Mouse (Mus musculus) neural tube, embryonic 13.5 days (tissue): ENCODE results near the gene Atp6ap1. TPM values are rescaled to one million over a fixed set of nuclear protein-coding genes. Genes with fewer than 3 reads are reported as not detected.

Experiments used
- ATAC-seq: fragments of 200-750 bp; cut with Nextera tagmentation; 2 replicates; pipeline ENCODE4 v1.8.0; 2017; ENCODE audit warnings: low read depth, mild to moderate bottlenecking, moderate TSS enrichment, moderate library complexity
- H3K27ac ChIP-seq: fragments of 300-500 bp; sonication (generic); replicated peaks from 2 replicates; pipeline ENCODE4 v1.5.1; 2015; ENCODE audit warnings: moderate library complexity, mild to moderate bottlenecking, inconsistent platforms
- H3K27me3 ChIP-seq: fragments of 300-500 bp; sonication (generic); 2 replicates; pipeline ENCODE4 v1.6.1; 2015; ENCODE audit warnings: mild to moderate bottlenecking, inconsistent platforms
- H3K36me3 ChIP-seq: fragments of 300-500 bp; sonication (generic); 2 replicates; pipeline ENCODE4 v1.6.1; 2015; ENCODE audit warnings: mild to moderate bottlenecking, inconsistent platforms
- H3K4me1 ChIP-seq: fragments of 300-500 bp; sonication (generic); replicated peaks from 2 replicates; pipeline ENCODE4 v1.6.1; 2015; ENCODE audit warnings: inconsistent platforms
- H3K4me2 ChIP-seq: fragments of 300-500 bp; sonication (generic); 2 replicates; pipeline ENCODE4 v1.6.1; 2015; ENCODE audit warnings: inconsistent platforms, mild to moderate bottlenecking, moderate library complexity
- H3K4me3 ChIP-seq: fragments of 300-500 bp; sonication (generic); 2 replicates; pipeline ENCODE4 v1.5.1; 2015; ENCODE audit warnings: mild to moderate bottlenecking, inconsistent platforms
- H3K9ac ChIP-seq: fragments of 300-500 bp; sonication (generic); 2 replicates; pipeline ENCODE4 v1.6.1; 2015; ENCODE audit warnings: moderate library complexity, mild to moderate bottlenecking, inconsistent platforms
- H3K9me3 ChIP-seq: fragments of 300-500 bp; sonication (generic); 2 replicates; pipeline ENCODE4 v1.6.1; 2016; ENCODE audit warnings: inconsistent platforms
- WGBS: fragments of 180-500 bp; shearing (Covaris S2); methylation state at CpG from one replicate; pipeline ENCODE4 v1.1.7; 2015; 5-methylcytosine and 5-hydroxymethylcytosine counted together
- polyA plus RNA-seq: library from polyadenylated mRNA; unstranded; fragments of >200 nt; fragmentation: Nextera tagmentation; extraction: Ambion mirVana; gene quantifications from 2 replicates; pipeline ENCODE4 v1.2.1, GENCODE M21; 2015

Gene Atp6ap1
- 215 and 225 TPM in 2 replicates for polyA plus RNA-seq

DNA sequence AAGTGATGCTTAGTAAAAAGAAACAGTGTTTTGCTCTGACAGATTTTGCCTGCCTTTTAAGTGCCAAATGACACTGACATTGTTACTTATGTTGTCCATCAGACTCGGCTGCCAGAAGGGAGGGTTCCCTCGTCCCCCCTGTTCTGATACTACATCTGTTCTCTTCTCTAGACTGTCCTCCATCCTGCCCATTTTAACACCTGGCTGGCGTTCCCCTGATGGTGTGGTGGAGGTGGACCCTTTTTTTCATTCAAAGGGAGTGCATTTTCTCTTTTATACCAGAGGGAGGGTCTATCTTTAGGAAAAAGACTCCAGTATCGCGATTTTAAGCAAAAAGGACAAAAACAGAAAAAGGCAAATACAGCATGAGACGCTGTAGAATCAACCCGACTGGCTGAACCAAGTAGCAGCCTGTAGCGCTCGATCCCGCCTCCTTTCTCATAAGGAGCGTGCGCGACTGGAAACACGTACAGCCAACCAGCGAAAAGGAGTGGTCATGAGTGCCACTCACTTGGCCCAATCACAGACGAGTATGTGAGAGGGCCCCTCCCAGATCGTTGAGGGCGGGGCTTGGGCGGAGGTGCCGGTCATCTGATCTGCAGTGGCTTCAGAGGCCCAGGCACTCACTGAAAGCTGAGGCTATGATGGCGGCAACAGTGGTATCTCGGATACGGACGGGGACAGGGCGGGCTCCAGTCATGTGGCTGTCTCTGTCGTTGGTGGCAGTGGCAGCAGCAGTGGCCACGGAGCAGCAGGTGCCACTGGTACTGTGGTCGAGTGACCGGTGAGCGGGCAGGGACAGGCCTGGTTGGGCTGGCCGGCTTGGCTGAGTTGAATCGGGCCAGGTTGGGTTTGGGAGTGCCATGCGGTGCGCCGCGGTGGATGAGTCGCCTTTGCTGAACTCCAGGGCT lies at the start of gene Atp6ap1:
Gene Atp6ap1, plus strand, starts transcription at position 560 of the 911 bp plus-strand sequence.
- H3K36me3 ChIP-seq = peaks cover 19% of the 10 kb centered on the region
- WGBS = 17% methylated on average over 37 of the region's 37 CpGs
- H3K27ac ChIP-seq = peak within 1 kb of the TSS; percentile 76

DNA sequence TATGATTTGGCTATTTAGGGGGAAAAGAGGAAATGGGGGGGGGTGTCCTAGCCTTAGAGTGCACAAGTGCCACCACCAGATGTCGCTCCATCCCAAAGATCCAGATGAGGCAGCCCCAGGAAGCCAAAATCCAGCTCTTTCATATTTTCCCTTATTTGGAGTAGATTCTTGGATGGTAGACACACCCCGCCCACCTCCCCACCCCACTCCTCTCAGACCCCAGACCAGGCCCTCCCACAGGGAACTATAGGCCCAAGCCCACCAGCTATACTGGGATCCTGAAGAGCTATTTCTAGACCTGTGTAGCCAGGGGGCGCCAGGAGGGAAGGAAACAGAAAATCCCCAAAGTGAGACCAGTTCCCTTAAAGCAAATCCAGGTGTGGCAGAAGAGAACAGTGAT lies 48.2 kb upstream of the Atp6ap1 start:
- Histone ChIP-seq H3K9me3 (no peaks in the 10 kb centered on the region), H3K9ac (no peak overlapping the region), H3K4me2 (peak overlapping the region; percentile 58), H3K4me3 (no peak overlapping the region), H3K4me1 (peaks cover 13% of the 10 kb centered on the region), H3K27ac (no peak overlapping the region), H3K27me3 (no peaks in the 10 kb centered on the region), H3K36me3 (no peaks in the 10 kb centered on the region)
- no peak for ATAC-seq
- 13% methylated on average over 3 of the region's 3 CpGs for WGBS

More for the DNA sequence above, at the start of gene Atp6ap1:
- peak; percentile 99 for ATAC-seq
- Histone ChIP-seq H3K27me3 (no peaks in the 10 kb centered on the region), H3K4me2 (peak within 1 kb of the TSS; percentile 70), H3K4me3 (peak within 1 kb of the TSS; percentile 63), H3K4me1 (peaks cover 10% of the 10 kb centered on the region), H3K9me3 (no peaks in the 10 kb centered on the region), H3K9ac (peak within 1 kb of the TSS; percentile 80)

DNA sequence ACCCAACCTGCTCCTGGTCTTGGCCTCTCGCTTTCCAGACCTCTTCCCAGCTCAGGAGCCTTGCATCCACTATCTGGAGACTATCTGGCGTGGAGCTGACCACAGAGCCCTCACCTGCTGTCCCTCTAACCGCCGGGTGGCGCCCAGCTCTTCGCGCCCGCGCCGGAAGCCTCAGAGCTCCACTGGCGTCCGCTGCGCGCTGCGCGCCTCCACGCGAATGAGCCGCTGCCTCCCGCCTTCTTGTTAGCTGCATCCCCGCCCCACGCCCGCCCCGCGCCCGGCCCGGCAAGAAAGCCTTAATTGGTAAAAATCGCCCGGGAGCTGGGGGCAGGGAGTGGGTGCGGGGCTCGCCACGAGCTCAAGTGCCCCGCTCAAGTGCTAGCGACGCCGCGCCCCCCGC lies 47.3 kb upstream of the Atp6ap1 start, which contains the start of gene Flna:
Gene Flna, minus strand, starts transcription at position 206 of the 400 bp plus-strand sequence.
- Histone ChIP-seq H3K4me2 (peak within 1 kb of the TSS; percentile 58), H3K27ac (peak within 1 kb of the TSS; percentile 56), H3K27me3 (no peaks in the 10 kb centered on the region), H3K36me3 (no peaks in the 10 kb centered on the region), H3K4me3 (peak within 1 kb of the TSS; percentile 42), H3K9me3 (no peaks in the 10 kb centered on the region), H3K4me1 (peaks cover 6% of the 10 kb centered on the region; the same call in 1 of the 2 replicates), H3K9ac (peak within 1 kb of the TSS; percentile 67)
- WGBS = 24% methylated on average over 38 of the region's 38 CpGs
- ATAC-seq = no peak

DNA sequence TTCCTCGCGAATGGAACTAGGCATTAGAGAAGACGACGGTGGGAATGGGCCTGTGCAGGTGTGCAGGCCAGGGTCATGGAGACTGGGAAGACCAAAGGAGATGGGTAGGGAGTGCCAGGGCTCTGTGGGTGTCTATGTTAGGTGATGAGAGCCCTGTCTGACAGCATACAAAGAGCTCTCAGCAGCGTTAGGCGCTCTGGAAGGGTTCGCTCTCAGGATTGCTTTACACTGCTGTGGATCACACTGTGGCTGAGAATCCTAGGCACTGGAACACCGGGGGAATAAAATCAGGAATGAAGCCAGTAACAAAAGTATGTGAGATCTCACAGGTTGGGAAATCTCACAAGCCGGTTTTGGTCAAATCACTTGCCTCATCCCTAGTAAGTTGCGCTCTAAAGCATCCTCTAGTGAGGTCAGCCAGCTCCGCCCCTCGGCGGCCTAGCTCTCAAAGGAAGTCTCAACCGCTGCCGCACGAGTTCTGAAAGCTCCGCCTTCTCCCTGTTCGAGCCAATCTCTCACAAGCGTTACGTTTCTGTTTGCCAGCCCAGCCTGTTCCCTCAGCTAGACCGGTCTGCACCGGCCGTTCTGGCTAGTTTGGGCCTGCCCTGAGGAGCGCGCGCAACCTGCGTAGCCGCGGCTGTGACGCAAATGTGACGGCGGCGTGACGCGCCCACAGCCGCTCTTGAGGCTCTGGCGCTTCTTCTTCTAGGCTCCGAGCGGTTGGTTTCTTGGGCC lies 42.6 kb upstream of the Atp6ap1 start, which contains the start of gene Emd:
Gene Emd, plus strand, starts transcription at position 535 of the 735 bp plus-strand sequence.
- H3K9ac ChIP-seq = peak within 1 kb of the TSS; percentile 81
- 29% methylated on average over 39 of the region's 39 CpGs for WGBS

DNA sequence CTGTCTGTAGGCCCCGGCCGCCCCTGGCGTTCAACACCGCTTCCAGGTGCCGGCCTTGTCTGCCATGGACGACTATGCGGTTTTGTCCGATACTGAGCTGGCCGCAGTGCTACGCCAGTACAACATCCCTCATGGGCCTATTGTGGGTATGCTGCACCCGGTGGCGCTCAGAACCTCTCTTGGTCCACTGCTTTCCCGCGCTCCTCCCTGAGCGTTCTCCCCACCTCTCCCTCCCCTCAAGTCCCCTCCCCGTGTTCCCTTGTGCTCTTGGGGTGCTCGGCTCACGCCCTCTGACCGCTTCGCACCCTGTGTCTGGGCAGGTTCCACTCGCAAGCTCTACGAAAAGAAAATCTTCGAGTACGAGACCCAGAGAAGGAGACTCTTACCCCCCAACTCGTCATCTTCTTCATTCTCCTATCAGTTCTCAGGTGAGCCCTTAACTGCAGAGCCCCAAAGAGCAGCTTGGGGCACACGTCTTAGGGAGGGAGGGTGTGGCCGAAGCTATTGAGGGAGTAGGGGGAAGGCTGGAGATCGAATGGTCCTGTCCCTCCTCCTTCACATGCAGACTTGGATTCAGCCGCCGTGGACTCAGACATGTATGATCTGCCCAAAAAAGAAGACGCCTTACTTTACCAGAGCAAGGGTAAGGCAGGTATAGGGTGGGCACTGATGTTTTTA lies 41.9 kb upstream of the Atp6ap1 start:
- Histone ChIP-seq H3K9me3 (no peaks in the 10 kb centered on the region), H3K4me2 (peak overlapping the region; percentile 70), H3K27me3 (no peaks in the 10 kb centered on the region), H3K9ac (peak overlapping the region; percentile 81), H3K4me1 (peaks cover 6% of the 10 kb centered on the region), H3K36me3 (0 out of 2 replicates have a peak, but pooled peaks cover 25% of the 10 kb centered on the region), H3K27ac (peak overlapping the region; percentile 93), H3K4me3 (peak overlapping the region; percentile 56)
- ATAC-seq = peak; percentile 75
- WGBS = 30% methylated on average over 31 of the region's 31 CpGs

More for the DNA sequence above, 42.6 kb upstream of the Atp6ap1 start, which contains the start of gene Emd:
- peak within 1 kb of the TSS; percentile 93 for H3K27ac ChIP-seq
- 0 out of 2 replicates have a peak, but pooled peaks cover 25% of the 10 kb centered on the region for H3K36me3 ChIP-seq
- peak; percentile 98 for ATAC-seq
- H3K4me2 ChIP-seq = peak within 1 kb of the TSS; percentile 70
- H3K4me3 ChIP-seq = peak within 1 kb of the TSS; percentile 56
- H3K4me1 ChIP-seq = peaks cover 7% of the 10 kb centered on the region
- no peaks in the 10 kb centered on the region for H3K27me3 ChIP-seq
- no peaks in the 10 kb centered on the region for H3K9me3 ChIP-seq

DNA sequence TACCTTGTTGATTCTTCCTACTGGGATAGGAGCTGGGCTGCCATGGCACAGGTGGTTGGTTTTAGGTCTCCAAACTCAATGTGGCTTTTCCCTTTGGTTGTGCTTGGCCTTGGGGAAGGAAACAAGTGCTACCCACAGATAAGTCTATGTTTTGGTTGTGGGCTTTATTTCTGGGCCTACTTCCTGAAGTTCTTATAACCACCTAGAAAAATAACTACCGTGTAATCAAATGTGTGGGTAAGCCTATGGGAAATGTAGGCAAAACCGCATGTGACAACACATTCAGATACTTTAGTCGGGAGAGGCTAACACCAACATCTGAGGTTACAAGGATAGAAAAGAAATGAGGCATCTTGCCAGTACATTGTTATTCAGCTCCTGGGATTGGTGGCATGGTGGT lies 39.2 kb upstream of the Atp6ap1 start:
- H3K9me3 ChIP-seq = no peaks in the 10 kb centered on the region
- H3K4me1 ChIP-seq = peaks cover 6% of the 10 kb centered on the region
- H3K27ac ChIP-seq = no peak overlapping the region
- 91% methylated on average over 3 of the region's 3 CpGs for WGBS
- H3K36me3 ChIP-seq = 0 out of 2 replicates have a peak, but pooled peaks cover 25% of the 10 kb centered on the region
- H3K4me3 ChIP-seq = no peak overlapping the region
- no peak for ATAC-seq
- H3K9ac ChIP-seq = no peak overlapping the region
- no peaks in the 10 kb centered on the region for H3K27me3 ChIP-seq
- no peak overlapping the region for H3K4me2 ChIP-seq

DNA sequence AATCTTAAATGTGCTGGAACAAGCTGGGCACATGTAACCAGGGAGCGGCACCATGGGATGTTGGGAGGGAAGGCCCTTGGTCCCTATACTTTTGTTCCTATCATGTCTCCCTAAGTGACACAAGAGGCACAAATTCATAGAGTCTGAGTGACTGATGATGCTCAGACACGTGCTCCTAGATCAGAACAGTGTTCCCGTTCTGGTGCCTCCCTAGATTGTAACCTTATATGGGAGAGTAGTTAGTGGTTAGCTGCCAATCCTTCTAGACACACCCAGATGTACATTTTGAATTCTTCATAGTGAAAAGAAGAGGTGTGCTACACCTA lies 27.2 kb upstream of the Atp6ap1 start:
- no peaks in the 10 kb centered on the region for H3K9me3 ChIP-seq
- H3K4me1 ChIP-seq = peaks cover 16% of the 10 kb centered on the region
- peak overlapping the region; percentile 68 for H3K9ac ChIP-seq
- peak; percentile 21 for ATAC-seq
- peak overlapping the region; percentile 62 for H3K4me3 ChIP-seq
- no peaks in the 10 kb centered on the region for H3K27me3 ChIP-seq
- peak overlapping the region; percentile 96 for H3K27ac ChIP-seq
- WGBS = 19% methylated on average over 3 of the region's 3 CpGs
- peaks cover 12% of the 10 kb centered on the region for H3K36me3 ChIP-seq
- H3K4me2 ChIP-seq = peak overlapping the region; percentile 56

DNA sequence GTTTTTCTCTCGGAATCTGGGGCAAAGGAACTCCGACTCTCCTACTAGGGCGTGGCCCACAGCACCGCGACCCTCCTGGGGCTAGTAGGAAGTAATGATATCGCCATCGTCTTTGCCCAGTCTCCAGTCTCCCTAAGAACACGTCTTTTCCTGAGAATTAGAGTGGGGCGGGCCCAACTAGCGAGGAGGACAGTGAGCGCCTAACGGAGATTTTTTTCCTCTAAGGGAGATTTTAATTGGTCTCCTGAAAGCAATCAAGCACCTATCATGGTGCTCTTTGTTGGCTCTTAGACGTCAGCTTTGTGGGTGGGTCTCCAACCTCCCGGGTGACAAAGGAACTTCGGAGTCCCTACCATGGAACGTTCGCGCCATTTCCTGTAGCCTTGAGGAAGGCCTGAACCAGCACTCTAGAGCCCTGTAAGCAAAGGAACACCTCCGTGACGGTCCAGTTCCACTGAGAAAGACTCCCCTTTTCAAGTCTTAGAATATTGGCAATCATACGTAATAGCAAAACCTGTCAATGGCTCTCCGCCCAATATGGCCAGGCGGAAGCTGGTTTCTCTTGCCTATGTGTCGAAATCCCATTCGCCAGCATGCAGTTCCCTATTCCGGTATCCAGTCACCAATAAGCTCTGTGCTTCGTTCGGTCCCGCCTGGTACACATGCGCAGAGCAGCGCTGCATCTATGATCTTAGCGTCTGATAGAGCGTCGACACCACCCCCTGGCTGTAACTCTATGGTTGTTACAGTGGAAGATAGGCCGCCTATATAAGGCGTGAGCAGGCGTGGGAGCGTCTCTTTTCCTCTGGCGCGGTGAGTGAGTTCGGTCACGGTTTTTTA lies 26.6 kb upstream of the Atp6ap1 start, which contains the start of gene Rpl10:
Gene Rpl10, plus strand, starts transcription at position 751 of the 840 bp plus-strand sequence.
- H3K4me2 ChIP-seq = peak within 1 kb of the TSS; percentile 68

DNA sequence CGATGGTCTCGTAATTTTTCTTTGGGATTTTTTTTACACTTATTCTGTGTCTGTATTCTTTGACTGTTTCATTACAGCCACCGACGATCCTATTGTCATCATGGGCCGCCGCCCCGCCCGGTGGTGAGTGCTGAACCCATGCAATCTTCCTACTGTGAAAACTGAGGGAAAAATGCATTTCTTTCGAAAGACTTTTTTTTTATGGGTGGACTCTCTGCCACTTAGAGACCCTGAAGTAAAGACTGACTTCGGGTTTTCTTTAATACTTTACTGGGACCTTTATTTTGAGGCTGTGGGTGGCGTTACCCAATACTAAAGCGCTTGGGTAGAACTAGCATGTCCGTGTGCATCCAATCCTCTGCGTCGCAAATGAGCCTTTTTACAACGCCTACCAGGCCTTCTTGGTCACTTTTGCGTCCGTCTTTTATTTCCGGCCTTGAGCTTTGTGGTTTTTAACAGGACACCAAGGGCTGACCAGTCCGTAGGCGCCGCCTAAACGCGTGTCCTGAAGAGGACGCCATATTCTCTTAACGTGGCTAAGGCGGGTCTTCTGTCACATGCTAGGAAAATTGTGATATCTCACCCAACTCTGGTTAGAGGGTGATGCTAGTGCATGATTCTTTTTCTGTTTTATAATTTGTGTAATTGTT lies 25.9 kb upstream of the Atp6ap1 start:
- Histone ChIP-seq H3K4me2 (peak overlapping the region; percentile 68), H3K4me3 (peak overlapping the region; percentile 62), H3K27me3 (no peaks in the 10 kb centered on the region), H3K9me3 (no peaks in the 10 kb centered on the region), H3K36me3 (peaks cover 12% of the 10 kb centered on the region), H3K27ac (peak overlapping the region; percentile 56), H3K9ac (peak overlapping the region; percentile 82), H3K4me1 (peaks cover 16% of the 10 kb centered on the region)
- WGBS = 22% methylated on average over 27 of the region's 27 CpGs
- ATAC-seq = 0 out of 2 replicates have a peak, but pooled peaks have one; percentile 0

More for the DNA sequence above, 26.6 kb upstream of the Atp6ap1 start, which contains the start of gene Rpl10:
- H3K27ac ChIP-seq = peak within 1 kb of the TSS; percentile 96
- H3K4me3 ChIP-seq = peak within 1 kb of the TSS; percentile 62
- no peaks in the 10 kb centered on the region for H3K27me3 ChIP-seq
- H3K9me3 ChIP-seq = no peaks in the 10 kb centered on the region
- 22% methylated on average over 42 of the region's 42 CpGs for WGBS
- peak within 1 kb of the TSS; percentile 82 for H3K9ac ChIP-seq
- peaks cover 12% of the 10 kb centered on the region for H3K36me3 ChIP-seq
- ATAC-seq = peak; percentile 96
- H3K4me1 ChIP-seq = peaks cover 16% of the 10 kb centered on the region
